Mouse (Mus musculus) G1E (cell line): ENCODE data around the gene Cacna1s.

Experiments
- CTCF ChIP-seq: IDR thresholded peaks from 2 replicates; pipeline ENCODE4 v1.5.1; 2012; ENCODE audit warnings: low read depth, low read length, inconsistent platforms, mixed read lengths
- GATA1 ChIP-seq: IDR thresholded peaks from 2 replicates; pipeline ENCODE4 v1.6.1; 2012; ENCODE audit warnings: borderline replicate concordance, low read length, inconsistent platforms, mixed read lengths
- GATA2 ChIP-seq: IDR thresholded peaks from 2 replicates; pipeline ENCODE4 v1.6.1; 2012; ENCODE audit warnings: low read depth, low read length, inconsistent platforms, borderline replicate concordance

DNA sequence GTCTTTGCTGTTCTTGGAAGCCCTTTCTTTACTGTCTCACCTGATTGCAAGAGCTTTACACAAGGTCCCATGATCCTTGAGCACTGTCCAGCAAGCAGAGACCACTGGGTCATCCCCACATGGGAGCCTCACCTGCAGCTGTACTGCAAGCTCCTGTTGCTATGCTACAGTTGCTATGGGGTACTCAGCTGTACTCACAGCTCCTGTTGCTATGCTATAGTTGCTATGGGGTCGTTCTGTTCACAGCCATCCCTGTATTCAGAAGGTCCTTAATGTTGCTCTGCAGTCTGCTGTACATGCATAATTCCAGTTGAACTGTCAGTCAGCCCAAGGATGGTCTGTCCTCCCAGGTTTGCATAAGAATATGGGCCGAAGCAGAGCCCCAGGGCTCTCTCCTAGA is 112.9 kb downstream of the Cacna1s start:
- no peak for TF ChIP-seq CTCF
- no peak for TF ChIP-seq GATA1
- no peak for TF ChIP-seq GATA2
